Mouse (Mus musculus) left cerebral cortex, postnatal 4 days (tissue): Measurements from ENCODE around the gene Vwa8. TPM values are rescaled to one million over a fixed set of nuclear protein-coding genes. Genes with fewer than 3 reads are reported as not detected.

Source experiments
- DNase-seq: peaks from one replicate; pipeline ENCODE4 v3.0.0-alpha.2; 2022
- intact Hi-C: fragments of 180-260 bp; cut with DNase I; formaldehyde crosslinking; loops from one replicate; pipeline ENCODE4 v1.15.1; 2025
- total RNA-seq, 2 experiments: library from RNA; stranded (reverse); gene quantifications; 2 replicates each; pipeline ENCODE4 v1.2.3; 2021

The Vwa8 gene
- total RNA-seq, 2 experiments from 2014 or later: 16.8 to 17.1 TPM

DNA sequence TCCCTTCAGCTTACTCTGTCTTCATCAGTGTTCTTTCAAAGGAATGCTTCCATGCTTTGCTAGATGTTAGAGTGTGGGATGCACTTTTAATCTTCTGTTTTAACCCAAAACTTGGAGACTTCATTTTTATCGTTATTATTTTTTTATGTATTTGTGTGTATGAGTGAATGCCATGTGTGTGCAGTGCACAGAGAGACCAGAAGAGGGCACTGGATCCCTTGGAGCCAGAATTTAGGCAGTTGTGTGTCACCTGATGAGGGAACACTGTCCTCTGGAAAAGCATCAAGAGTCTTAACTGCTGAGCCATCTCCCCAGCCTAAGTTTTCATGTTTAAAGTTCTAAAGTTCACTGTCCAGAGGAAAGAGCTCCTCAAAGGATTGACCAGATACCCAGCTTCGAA, 316.1 kb downstream of the Vwa8 start:
- intact Hi-C loops: no loop called here
- DNase-seq: no peak

GRCm38 (mm10) chr14:79174526-79174925, 325.7 kb downstream of the Vwa8 start:
- intact Hi-C loops: no loop called here
- DNase-seq: no peak

DNA sequence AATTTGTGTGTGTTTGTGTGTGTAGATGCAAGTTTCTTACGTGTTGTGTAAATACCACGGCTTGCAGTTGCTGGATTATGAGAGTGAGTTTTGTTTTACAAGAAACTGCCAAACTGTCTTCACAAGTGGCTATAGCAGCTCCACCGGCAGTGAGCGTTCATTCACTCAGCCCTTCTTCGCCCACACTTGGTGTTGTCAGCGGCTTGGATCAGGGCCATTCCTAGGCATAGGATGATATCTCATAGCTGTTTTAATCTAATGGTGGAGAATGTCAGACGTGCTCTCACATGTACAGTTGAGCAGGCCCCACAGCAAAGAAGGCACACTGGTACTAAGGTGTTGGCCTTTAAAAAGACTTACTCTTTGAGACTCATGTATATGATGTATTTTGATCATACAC, 328.9 kb downstream of the Vwa8 start:
- no peak for DNase-seq
- intact Hi-C loops: no loop called here

- no peak for DNase-seq
- intact Hi-C loops: no loop called here
These were observed 329.4 kb downstream of the Vwa8 start for GRCm38 (mm10) chr14:79178247-79178646.

DNA sequence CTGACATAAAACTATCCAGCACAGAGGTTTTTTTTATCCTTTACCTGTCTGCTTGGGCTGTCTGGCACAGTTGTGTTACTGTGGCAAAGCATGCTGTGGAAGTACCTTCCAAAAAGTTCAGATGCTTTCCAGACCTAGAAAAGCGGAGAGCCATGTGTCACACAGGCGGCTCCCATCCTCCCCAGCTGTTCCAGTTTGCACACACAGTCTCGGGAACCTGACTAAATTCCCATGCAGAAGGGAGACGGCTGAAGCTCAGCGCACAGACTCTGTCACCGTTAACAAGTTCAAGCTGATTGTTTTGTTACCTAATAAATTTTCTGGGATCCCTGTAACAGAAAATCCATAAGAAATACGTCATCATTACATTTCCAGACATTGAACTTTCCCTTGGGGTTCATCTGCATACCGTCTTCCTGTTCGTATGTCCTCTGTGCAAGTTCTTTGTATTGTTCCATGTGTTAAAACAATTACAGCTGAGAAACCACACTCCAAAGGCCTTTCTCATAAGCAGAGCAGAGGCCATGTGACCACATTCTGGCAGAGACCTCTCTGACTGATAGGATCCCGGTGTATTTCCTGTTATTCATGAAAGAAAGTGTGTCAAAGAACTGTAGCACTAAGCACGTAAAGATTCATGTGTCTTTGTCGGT, 331.4 kb downstream of the Vwa8 start:
- intact Hi-C loops: no loop called here
- DNase-seq: no peak

GRCm38 (mm10) chr14:79181748-79182147, 332.9 kb downstream of the Vwa8 start:
- intact Hi-C loops: no loop called here
- no peak for DNase-seq

GRCm38 (mm10) chr14:79182801-79183200, 333.9 kb downstream of the Vwa8 start:
- intact Hi-C loops: no loop called here

DNA sequence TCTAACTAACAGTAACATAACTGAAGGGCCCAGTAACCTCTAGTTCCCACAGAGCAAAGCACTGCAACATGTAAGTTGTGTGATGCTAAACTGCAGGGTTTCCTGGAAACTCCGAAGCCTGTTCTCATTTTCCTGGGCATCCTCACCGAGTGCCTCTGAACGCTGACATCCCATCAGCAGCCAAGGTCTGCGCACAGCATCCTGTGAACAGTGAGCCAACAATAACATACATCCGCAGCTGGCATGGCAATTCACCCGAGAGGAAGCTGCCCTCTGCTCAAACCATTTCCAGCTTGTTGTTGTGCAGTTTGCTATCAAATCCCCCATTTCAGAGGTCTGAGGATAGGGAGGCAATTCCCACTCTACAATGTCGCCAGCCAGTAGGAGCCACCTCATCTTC, 334.4 kb downstream of the Vwa8 start:
- intact Hi-C loops: no loop called here
- DNase-seq: peak; percentile 41

More at GRCm38 (mm10) chr14:79182801-79183200, 333.9 kb downstream of the Vwa8 start:
- DNase-seq: peak; percentile 52

DNA sequence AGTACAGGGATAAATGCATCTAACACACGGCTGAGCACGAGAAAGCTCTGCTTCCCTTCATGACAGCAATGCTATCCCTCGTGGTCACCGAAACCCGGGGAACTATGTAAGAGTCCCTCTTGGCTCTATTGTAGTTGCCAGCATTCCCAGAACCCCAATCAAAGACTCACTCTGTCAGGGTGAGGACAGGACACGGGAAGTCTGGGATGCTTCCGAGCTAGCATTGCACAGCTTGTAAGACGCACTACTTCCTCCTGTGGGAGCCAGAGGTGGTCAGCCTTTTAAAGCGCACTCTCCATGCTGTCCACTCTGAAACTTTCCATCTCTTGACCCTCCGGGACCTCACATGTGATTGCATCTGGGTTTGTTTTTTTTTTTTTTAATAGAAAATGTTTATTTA, 335.2 kb downstream of the Vwa8 start:
- intact Hi-C loops: no loop called here
- DNase-seq: no peak

- DNase-seq: peak; percentile 86
- intact Hi-C loops: no loop called here
These were observed 336.3 kb downstream of the Vwa8 start for GRCm38 (mm10) chr14:79185018-79185685.

- DNase-seq: no peak
- intact Hi-C loops: no loop called here
These were observed 338.1 kb downstream of the Vwa8 start for GRCm38 (mm10) chr14:79186976-79187375.

DNA sequence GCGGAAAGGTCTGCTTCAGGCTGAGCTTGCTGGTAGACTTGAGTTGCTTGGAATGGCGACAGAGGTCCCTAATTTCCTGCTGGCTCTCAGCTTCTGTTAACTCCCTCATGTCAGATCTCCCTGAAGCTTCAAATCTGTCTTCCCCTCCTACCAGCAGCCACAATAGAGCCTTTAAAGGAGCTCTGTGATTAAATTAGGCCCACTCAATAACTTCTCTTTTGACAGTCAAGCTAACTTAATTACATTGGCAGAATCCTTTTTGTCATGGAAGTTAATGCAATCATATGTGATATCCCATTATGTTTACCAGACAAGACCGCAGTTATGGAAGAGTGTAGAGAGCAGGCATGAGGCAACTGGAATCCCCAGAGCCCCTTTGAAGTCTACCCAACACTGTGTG, 347.9 kb downstream of the Vwa8 start:
- no peak for DNase-seq

GRCm38 (mm10) chr14:79198066-79198465, 349.2 kb downstream of the Vwa8 start:
- no peak for DNase-seq
- intact Hi-C loops: no loop called here

More for the DNA sequence above, 347.9 kb downstream of the Vwa8 start:
- intact Hi-C loops: no loop called here

DNA sequence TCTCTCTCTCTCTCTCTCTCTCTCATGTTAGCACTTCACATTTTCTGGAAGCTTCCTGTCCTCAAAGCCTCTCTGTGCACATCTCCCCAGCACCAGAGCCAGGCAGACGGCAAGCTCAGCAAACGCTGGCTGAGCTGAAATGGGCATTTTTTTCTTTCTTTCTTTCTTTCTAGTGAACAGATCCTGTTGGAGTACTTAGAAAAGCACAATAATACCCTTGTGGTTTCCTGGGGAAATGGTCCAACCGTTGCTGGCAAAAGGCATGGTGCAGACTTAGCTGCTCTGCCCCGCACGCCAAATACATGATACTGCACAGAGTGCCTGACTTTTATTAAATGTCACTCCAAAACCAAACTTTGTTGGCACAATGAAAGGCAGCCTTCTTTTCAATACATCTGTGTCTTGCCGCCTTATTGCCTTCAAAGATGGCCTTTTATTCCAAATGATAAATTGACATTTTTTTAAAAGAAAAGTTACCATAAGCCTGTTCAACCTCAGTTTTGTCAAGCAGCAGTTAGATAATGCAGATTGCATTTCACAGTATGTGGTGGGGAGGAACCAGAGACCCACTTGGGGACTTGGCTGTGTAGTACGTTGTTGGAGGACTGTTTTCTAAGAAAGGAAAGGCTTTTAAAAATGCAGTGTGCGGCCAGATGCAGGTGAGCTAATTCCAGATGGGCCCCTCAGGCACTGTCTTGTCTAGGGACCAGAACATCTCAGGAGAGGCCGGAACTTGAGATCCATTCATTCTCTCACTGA, 351.5 kb downstream of the Vwa8 start:
- DNase-seq: peak; percentile 61
- intact Hi-C loops: loop anchor here (10.0 kb wide), 1 partner anchor 94 kb away; no protein-coding TSS in a partner anchor

- intact Hi-C loops: loop anchor here (10.0 kb wide), 1 partner anchor 94 kb away; no protein-coding TSS in a partner anchor
- peak; percentile 67 for DNase-seq
These were observed 352.0 kb downstream of the Vwa8 start for GRCm38 (mm10) chr14:79200892-79201285.

- intact Hi-C loops: loop anchor here (10.0 kb wide), 1 partner anchor 92 kb away; no protein-coding TSS in a partner anchor
- no peak for DNase-seq
These were observed 354.0 kb downstream of the Vwa8 start for GRCm38 (mm10) chr14:79202722-79203362.

GRCm38 (mm10) chr14:79203496-79204158, 354.8 kb downstream of the Vwa8 start:
- no peak for DNase-seq
- intact Hi-C loops: loop anchor here (10.0 kb wide), 1 partner anchor 91 kb away; no protein-coding TSS in a partner anchor

DNA sequence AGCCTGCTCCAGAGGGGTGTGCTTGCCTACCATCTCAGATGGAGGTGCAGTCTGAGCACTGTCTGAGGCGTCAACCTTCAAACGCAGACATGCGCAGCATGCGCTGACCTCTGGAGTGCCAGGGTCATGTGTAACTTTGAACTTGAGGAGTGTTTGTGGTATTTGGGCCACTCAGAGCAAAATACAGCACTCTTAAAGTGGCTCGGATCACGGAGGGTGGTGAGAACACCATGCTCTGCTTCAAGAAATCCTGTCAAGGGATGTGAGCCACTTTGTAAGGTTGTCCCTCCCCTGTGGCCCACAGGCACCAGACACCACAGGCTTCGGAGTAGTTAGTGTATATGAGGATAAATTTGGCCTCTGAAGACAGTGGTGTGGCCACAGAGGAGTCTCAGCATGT, 356.0 kb downstream of the Vwa8 start:
- DNase-seq: no peak
- intact Hi-C loops: loop anchor here (10.0 kb wide), 1 partner anchor 90 kb away; no protein-coding TSS in a partner anchor

DNA sequence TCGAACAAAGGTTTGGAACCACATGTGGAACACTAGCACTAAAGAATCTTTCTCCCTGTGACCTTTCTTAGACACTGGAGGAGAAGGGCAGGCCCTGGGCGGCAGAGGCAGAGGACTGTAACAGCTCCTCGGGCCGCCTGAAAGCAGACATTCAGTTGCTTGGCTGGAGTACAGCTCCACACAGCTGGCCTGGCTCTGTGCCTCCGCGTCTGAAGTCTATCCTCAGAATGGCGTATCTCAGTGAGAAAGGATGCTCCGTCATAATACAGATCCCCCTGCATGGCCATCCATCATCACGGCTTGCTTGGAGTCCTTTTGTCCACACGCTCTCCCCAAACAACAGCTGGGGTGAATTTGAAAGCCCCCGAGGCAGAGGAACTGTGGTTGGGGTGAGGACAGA, 357.4 kb downstream of the Vwa8 start:
- intact Hi-C loops: loop anchor here (10.0 kb wide), 1 partner anchor 89 kb away; no protein-coding TSS in a partner anchor
- peak; percentile 86 for DNase-seq

GRCm38 (mm10) chr14:79208468-79208867, 359.6 kb downstream of the Vwa8 start:
- intact Hi-C loops: loop anchor here (10.0 kb wide), 1 partner anchor 86 kb away; no protein-coding TSS in a partner anchor
- no peak for DNase-seq
